Mouse (Mus musculus) heart, postnatal 4 days (tissue): ENCODE measurements around the gene Stra6l. TPM values are rescaled to one million over a fixed set of nuclear protein-coding genes. Genes with fewer than 3 reads are reported as not detected.

Source experiments
- DNase-seq: peaks from one replicate; pipeline ENCODE4 v3.0.0; 2021
- total RNA-seq, 2 experiments: library from RNA; stranded (reverse); gene quantifications; 2 replicates each; pipeline ENCODE4 v1.2.3; 2021

Gene Stra6l
- total RNA-seq, 2 experiments from 2014 or later, result 0.02 TPM; not detected in 1

DNA sequence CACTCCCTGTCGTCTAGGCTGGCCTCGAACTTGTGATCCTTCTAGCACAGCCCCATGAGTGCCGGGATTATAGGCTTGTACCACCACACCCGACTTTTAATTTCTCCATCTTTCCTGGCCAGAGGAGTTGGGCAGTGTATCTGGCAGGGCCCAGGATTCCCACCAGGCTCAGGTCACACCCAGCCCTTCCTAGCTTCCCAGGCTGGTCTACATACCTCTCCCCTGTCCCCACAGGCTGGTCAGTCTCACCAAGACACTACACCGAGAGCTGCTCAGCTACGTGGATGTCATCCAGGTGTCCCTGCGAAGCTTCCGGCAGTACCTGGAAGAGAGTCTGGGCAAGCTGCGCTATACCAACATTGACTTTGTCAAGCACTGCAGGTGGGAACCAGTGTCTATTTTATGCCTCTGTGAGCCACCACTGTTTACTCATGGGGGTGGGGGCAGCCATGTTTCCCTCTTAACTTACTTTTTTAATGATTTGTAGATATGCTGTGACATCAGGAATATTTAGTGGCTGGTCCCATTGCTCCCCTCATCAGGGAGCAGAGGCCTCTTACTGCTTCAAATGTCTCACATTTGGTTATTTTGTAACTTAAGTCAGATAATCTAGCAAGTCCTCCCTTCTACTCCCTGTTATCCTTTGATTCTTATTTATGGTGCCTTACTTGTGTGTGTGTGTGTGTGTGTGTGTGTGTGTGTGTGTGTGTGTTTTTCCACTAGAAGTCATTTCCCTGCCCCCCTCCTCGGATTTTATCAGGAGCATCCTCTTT, 73.4 kb downstream of the Stra6l start:
- DNase-seq, result no peak

DNA sequence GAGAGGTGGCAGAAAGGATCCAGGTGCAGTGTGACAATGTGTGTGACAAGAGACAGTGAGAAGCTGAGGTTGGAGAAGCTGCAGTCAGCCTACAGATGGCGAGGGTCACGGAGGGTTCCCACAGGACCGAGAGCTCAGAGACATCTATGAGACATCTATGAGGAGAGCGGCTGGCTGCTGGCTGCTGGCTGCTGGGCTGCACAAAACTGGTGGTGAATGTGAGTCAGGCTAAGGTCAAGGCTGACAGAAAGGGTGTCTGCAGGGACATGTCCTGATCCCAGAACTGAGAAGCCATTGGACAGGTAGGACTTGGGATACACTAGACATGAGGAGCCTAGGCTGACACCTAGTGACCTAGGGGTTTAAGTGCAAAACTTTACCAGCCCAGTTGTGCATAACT, 75.5 kb downstream of the Stra6l start:
- no peak for DNase-seq

DNA sequence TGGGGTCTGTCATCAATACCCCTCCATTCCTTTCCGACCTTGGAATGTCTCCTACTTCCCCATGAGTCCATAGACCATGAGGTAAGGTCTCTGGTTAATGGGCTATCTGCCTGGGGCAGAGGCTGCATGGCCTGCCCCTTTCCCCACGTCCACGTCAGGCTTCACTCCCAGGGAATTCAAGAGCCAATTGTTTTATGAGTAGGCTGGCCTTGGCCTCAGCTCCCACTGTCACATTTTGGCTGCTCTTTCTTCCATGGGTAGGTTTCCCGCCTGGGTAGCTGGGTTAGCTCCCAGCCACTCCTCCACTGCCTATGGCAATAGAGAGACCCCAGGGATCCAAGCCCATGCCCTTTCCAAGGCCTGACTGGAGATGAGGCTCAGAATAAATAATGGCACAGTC, 80.1 kb downstream of the Stra6l start:
- DNase-seq, result no peak

Other genes starting within 250 kb of the Stra6l start
- 10 to 100 TPM; 84.2 to 91.4 TPM for gene Aldh1b1, start 49.6 kb upstream of the Stra6l start, total RNA-seq
- gene Igfbpl1, start 21.7 kb upstream of the Stra6l start, total RNA-seq, result 1 to 10 TPM; 7.3 to 7.5 TPM
- under 1 TPM; 0.05 to 0.09 TPM for gene Ccdc180, start 41.6 kb downstream of the Stra6l start, total RNA-seq
- gene Tdrd7, start 116.7 kb downstream of the Stra6l start, total RNA-seq, result 10 to 100 TPM; 16.9 to 19.4 TPM
- gene Tmod1, start 190.3 kb downstream of the Stra6l start, total RNA-seq, result 100 to 1,000 TPM; 278 to 282 TPM